Mouse (Mus musculus) heart, embryonic 14.5 days (tissue): ENCODE data around the gene Atxn7. TPM values are rescaled to one million over a fixed set of nuclear protein-coding genes. Genes with fewer than 3 reads are reported as not detected.
A peak's percentile ranks its signal among the peaks of the same experiment; 100 is the strongest.

Experiments
- ATAC-seq: fragments of 200-750 bp; cut with Nextera tagmentation; 2 replicates; pipeline ENCODE4 v1.8.0; 2017; ENCODE audit warnings: low read depth, moderate TSS enrichment; ENCODE audit not compliant: insufficient number of reproducible peaks, insufficient read depth, low FRiP score
- H3K27ac ChIP-seq, 2 experiments: fragments of 200-500 bp in 1 of 2; fragments of 300-500 bp in 1 of 2; sonication (generic) in 1 of 2; replicated peaks in 1 of 2; 2 replicates each; pipeline ENCODE4 v1.5.1; 2012 to 2014; ENCODE audit warnings: low read depth in 2 of 2, low read length in 2 of 2, control low read depth in 1 of 2, mild to moderate bottlenecking in 1 of 2, mixed read lengths in 1 of 2; ENCODE audit not compliant: control insufficient read depth in 1 of 2, insufficient read depth in 1 of 2
- H3K27me3 ChIP-seq: fragments of 300-500 bp; sonication (generic); 2 replicates; pipeline ENCODE4 v1.6.1; 2014; ENCODE audit warnings: mild to moderate bottlenecking, low read length, control low read depth; ENCODE audit not compliant: control insufficient read depth, insufficient read depth
- H3K36me3 ChIP-seq: fragments of 300-500 bp; sonication (generic); 2 replicates; pipeline ENCODE4 v1.6.1; 2014; ENCODE audit warnings: mild to moderate bottlenecking, control low read depth, low read length, mixed read lengths; ENCODE audit not compliant: control insufficient read depth, insufficient read depth
- H3K4me1 ChIP-seq, 2 experiments: fragments of 200-500 bp in 1 of 2; fragments of 300-500 bp in 1 of 2; sonication (generic) in 1 of 2; 2 replicates each; pipeline ENCODE4 v1.6.1; 2012 to 2014; ENCODE audit warnings: low read length in 2 of 2, control low read depth in 1 of 2, mixed read lengths in 1 of 2; ENCODE audit not compliant: control insufficient read depth in 2 of 2, insufficient read depth in 2 of 2
- H3K4me2 ChIP-seq: fragments of 300-500 bp; sonication (generic); 2 replicates; pipeline ENCODE4 v1.6.1; 2014; ENCODE audit warnings: mild to moderate bottlenecking, low read length
- H3K4me3 ChIP-seq, 2 experiments: fragments of 200-500 bp in 1 of 2; fragments of 300-500 bp in 1 of 2; sonication (generic) in 1 of 2; 2 replicates each; pipeline ENCODE4 v1.5.1; 2012 to 2014; ENCODE audit warnings: low read length in 2 of 2, mild to moderate bottlenecking in 2 of 2, control low read depth in 1 of 2, low read depth in 1 of 2, moderate library complexity in 1 of 2; ENCODE audit not compliant: control insufficient read depth in 1 of 2, insufficient read depth in 1 of 2
- H3K9ac ChIP-seq: fragments of 300-500 bp; sonication (generic); 2 replicates; pipeline ENCODE4 v1.6.1; 2014; ENCODE audit warnings: mild to moderate bottlenecking, low read length
- H3K9me3 ChIP-seq: fragments of 300-500 bp; sonication (generic); 2 replicates; pipeline ENCODE4 v1.6.1; 2016; ENCODE audit warnings: low read length, control low read depth; ENCODE audit not compliant: control insufficient read depth
- WGBS: fragments of 180-500 bp; shearing (Covaris S2); extraction: QIAGEN DNeasy Blood & Tissue Kit; methylation state at CpG from one replicate; pipeline ENCODE4 v1.1.7; 2014; 5-methylcytosine and 5-hydroxymethylcytosine counted together
- polyA plus RNA-seq: library from polyadenylated mRNA; unstranded; fragments of >200 nt; fragmentation: Nextera tagmentation; extraction: Ambion mirVana; gene quantifications from 2 replicates; pipeline ENCODE4 v1.2.1, GENCODE M21; 2014

Atxn7 gene
- polyA plus RNA-seq, 1 experiment from 2014 or later = 5.5 TPM

DNA sequence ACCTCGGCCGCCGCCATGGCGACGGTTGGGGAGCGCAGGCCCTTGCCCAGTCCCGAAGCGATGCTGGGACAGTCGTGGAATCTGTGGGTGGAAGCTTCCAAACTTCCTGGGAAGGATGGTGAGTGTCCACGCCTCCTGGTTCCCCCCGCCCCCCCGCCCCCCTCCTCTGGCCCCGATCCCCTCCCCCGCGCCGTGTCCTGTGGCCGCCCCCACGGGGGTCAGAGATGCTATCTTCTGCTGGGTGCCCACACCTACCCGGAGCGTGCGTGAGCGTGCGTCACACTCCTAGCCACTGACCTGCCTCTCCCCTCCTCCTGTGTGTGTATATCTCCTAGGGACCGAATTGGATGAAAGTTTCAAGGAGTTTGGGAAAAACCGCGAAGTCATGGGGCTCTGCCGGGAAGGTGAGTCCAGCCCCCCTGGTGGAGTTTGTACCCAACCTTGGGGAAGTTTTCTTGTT lies 52.0 kb downstream of the Atxn7 start:
- peak overlapping the region; percentile 75 to 89 for H3K4me3 ChIP-seq
- under 1% methylated on average over 21 of the region's 27 CpGs for WGBS
- ATAC-seq = peak; percentile 73
- peaks cover 20% of the 10 kb centered on the region for H3K36me3 ChIP-seq
- H3K4me1 ChIP-seq = peaks cover 0 to 13% of the 10 kb centered on the region in 2 experiments
- H3K27ac ChIP-seq = peak overlapping the region; percentile 76 to 99
- peak overlapping the region; percentile 76 for H3K4me2 ChIP-seq
- H3K9me3 ChIP-seq = no peaks in the 10 kb centered on the region
- H3K27me3 ChIP-seq = no peaks in the 10 kb centered on the region
- H3K9ac ChIP-seq = peak overlapping the region; percentile 97

DNA sequence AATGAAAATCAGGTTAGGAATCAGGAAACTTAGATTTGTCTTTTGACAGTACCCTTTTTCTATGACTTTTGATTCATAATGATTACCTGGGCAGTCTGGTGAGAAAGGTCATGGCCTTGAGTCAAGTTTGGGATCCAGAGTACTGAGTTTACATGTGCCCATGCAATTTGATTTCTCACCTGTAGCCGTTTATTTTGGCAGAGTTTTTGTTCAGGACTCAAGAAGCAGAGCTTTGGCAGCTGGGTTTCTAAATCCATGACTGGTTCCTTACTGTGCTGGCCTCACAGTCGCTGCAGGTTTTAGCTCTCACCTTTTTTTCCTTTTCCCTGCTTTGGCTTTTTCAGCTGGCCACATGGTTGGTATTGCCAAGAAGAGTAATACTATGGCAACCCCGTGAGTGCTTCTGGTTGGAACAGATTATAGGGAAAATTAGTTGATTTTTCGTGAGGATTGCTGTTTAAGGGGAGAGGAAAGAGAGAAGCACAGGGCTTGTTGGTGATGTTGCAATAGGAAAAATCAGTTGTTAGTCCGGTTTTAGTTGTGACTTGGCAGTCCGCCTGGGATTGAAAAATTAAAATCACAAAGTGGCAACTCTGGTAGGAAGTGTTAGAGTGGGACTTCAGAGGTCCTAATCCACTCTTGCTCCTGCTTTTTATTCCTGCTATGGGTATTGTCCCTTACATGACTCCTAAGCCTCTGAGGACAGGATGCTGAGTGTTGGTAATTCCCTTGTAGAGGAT lies 53.6 kb downstream of the Atxn7 start:
- no peak for ATAC-seq
- H3K9ac ChIP-seq = no peak overlapping the region
- 87% methylated on average over 6 of the region's 6 CpGs for WGBS
- H3K4me3 ChIP-seq = no peak overlapping the region
- no peaks in the 10 kb centered on the region for H3K9me3 ChIP-seq
- no peaks in the 10 kb centered on the region for H3K27me3 ChIP-seq
- peaks cover 22% of the 10 kb centered on the region for H3K36me3 ChIP-seq
- no peak overlapping the region for H3K27ac ChIP-seq
- peaks cover 0 to 13% of the 10 kb centered on the region in 2 experiments for H3K4me1 ChIP-seq
- H3K4me2 ChIP-seq = no peak overlapping the region

DNA sequence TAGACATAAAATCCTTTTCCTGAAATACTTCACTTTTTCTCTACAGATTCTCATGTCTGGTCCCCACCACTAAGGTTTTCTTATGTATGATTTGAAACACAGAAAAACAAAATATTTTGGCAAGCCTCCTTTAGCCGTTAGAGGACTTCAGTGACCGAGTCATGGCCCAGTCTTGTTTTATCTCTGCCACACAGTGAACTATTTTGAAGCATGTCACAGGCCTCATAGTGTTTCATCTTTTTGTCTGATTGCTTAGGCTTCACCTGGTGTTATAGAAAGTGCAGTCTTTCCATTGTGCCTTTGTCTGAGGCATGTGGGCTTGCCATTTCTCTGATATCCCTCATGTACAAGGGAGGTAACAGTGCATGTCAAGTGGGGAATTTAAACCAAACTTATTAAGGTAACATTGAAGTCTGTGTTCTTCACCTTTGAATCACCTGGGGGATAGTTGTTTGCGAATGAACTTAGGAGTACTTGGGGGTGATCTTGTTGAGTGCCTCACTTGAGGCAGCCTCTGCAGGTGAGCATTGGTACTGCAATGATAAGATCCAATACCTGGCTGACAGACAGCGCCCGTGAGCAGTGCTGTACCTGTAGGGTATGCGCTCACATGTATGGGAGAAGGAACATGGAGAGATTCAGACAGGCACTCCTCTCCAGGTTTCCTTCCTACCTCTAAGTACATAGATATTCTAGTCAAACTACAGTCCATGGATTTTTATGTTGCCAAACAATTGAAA lies 58.1 kb downstream of the Atxn7 start:
- no peak overlapping the region for H3K9ac ChIP-seq
- WGBS = 85% methylated on average over 6 of the region's 6 CpGs

DNA sequence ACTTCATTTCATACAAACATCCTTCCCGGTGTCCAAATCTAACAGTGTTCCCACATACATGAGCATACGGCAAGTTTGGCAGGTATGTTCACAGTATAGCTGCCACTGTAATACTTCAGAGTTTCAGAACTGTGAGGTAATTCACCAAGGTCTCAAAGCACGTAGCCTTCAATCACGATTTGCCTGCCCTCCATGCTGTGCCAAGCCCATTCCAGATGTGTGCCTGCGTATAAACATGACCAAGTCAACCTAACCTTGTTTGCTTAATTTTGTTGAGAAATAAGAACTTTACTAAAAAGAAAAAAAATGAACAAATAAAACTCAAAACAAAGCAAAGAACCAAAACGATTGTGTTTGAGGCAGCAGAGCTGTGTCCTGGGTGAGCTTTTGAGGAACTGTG lies 60.0 kb downstream of the Atxn7 start:
- Histone ChIP-seq H3K27ac (no peak overlapping the region), H3K36me3 (peaks cover 29% of the 10 kb centered on the region), H3K4me3 (no peak overlapping the region), H3K9ac (no peak overlapping the region), H3K4me2 (no peak overlapping the region), H3K27me3 (no peaks in the 10 kb centered on the region), H3K9me3 (no peaks in the 10 kb centered on the region), H3K4me1 (no peaks in the 10 kb centered on the region)
- no peak for ATAC-seq
- WGBS = 93% methylated on average over 6 of the region's 6 CpGs

More for the DNA sequence above, 58.1 kb downstream of the Atxn7 start:
- no peak for ATAC-seq
- Histone ChIP-seq H3K9me3 (no peaks in the 10 kb centered on the region), H3K36me3 (peaks cover 42% of the 10 kb centered on the region), H3K4me3 (no peak overlapping the region), H3K4me1 (no peaks in the 10 kb centered on the region), H3K4me2 (no peak overlapping the region), H3K27ac (no peak overlapping the region), H3K27me3 (no peaks in the 10 kb centered on the region)

DNA sequence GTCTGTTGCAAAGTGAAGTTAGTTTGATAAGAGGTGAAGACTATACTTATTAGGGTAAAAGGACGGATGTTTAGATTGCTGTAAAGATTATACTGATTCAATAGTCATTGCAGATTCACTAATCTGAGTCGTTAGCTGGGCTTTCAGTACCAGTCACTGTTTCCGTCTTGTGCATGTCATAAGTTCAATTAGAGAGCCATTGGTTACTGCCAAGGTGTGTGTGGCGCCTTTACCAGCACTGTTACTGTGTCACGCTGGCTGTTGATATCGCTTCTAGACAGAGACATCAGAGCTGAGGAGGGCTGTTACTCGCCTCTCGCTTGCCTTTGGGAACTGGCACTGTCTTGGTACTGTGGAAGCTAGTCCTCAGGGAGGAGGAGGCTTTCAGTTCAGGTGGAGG lies 64.6 kb downstream of the Atxn7 start:
- WGBS = 86% methylated on average over 8 of the region's 8 CpGs
- Histone ChIP-seq H3K36me3 (peaks cover 22% of the 10 kb centered on the region; the same call in 1 of the 2 replicates), H3K27me3 (no peaks in the 10 kb centered on the region), H3K27ac (no peak overlapping the region), H3K9me3 (no peaks in the 10 kb centered on the region), H3K4me1 (no peaks in the 10 kb centered on the region), H3K4me3 (no peak overlapping the region), H3K4me2 (no peak overlapping the region), H3K9ac (no peak overlapping the region)
- no peak for ATAC-seq

DNA sequence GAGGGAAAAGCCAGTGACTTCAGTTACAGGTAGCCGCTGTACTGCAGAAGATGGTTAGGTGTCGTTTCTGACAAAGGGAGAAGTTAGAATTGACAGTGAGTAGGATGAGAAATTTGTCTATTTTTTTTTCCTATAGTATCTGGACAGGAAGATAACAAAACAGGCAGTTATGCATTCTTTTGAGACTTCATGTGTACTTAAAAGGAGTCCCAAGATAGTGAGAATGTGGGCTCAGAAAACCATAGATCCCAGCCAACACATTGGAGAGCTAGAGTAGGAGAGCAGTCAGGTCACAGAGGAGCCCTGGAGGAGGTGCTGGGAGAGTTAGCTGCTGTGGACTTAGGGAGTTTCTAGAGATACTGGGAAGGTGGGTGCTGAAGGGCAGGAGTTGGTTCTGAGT lies 69.4 kb downstream of the Atxn7 start:
- Histone ChIP-seq H3K36me3 (peaks cover 19% of the 10 kb centered on the region), H3K9me3 (no peaks in the 10 kb centered on the region), H3K9ac (no peak overlapping the region), H3K4me1 (no peaks in the 10 kb centered on the region), H3K27ac (no peak overlapping the region), H3K4me2 (no peak overlapping the region), H3K4me3 (no peak overlapping the region), H3K27me3 (no peaks in the 10 kb centered on the region)
- 89% methylated on average over 2 of the region's 2 CpGs for WGBS
- ATAC-seq = no peak

DNA sequence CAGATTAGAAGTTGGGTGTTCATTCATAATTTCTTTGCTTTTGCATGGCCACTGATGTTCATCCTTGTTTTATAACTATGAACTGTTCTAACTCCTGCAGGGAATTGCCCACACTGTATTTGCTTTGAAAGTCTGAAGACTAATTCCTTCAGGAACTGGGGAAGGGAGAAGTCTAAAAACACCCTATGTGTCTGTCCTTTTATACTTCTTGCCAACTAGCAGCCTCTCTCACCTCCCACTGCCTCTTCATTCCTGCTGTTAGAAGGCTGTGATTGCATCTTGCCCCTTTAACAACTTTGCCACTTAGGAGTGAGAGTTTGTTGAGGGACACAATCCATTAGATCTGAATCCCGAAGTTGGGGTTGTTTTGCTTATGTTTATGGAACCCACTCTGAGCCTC lies 71.6 kb downstream of the Atxn7 start:
- Histone ChIP-seq H3K27me3 (no peaks in the 10 kb centered on the region), H3K9me3 (no peaks in the 10 kb centered on the region), H3K9ac (no peak overlapping the region), H3K4me3 (no peak overlapping the region), H3K36me3 (peaks cover 16% of the 10 kb centered on the region), H3K4me1 (no peaks in the 10 kb centered on the region), H3K4me2 (no peak overlapping the region), H3K27ac (no peak overlapping the region)
- ATAC-seq = no peak
- 84% methylated on average over 1 of the region's 1 CpGs for WGBS
